Mouse (Mus musculus) kidney, adult 2 months (tissue): ENCODE results near the gene Gper1. TPM values are rescaled to one million over a fixed set of nuclear protein-coding genes. Genes with fewer than 3 reads are reported as not detected.

Experiments used
- DNase-seq: peaks from one replicate; pipeline ENCODE4 v3.0.0; 2021
- H3K27ac ChIP-seq: fragments of 200-500 bp; 2 replicates; pipeline ENCODE4 v1.5.1; 2012; ENCODE audit warnings: low read depth, low read length, control low read depth, inconsistent platforms; ENCODE audit not compliant: insufficient read depth
- H3K27me3 ChIP-seq: fragments of 200-500 bp; replicated peaks from 2 replicates; pipeline ENCODE4 v1.6.1; 2012; ENCODE audit warnings: mild to moderate bottlenecking, moderate library complexity, low read length, inconsistent platforms; ENCODE audit not compliant: control insufficient read depth, insufficient read depth
- H3K36me3 ChIP-seq: fragments of 200-500 bp; 2 replicates; pipeline ENCODE4 v1.6.1; 2012; ENCODE audit warnings: mild to moderate bottlenecking, moderate library complexity, low read length, inconsistent platforms; ENCODE audit not compliant: control insufficient read depth, insufficient read depth
- H3K4me1 ChIP-seq: fragments of 200-500 bp; 2 replicates; pipeline ENCODE4 v1.6.1; 2011; ENCODE audit warnings: low read length; ENCODE audit not compliant: control insufficient read depth, insufficient read depth
- H3K4me3 ChIP-seq: fragments of 200-500 bp; 2 replicates; pipeline ENCODE4 v1.5.1; 2011; ENCODE audit warnings: mild to moderate bottlenecking, low read depth, low read length, control low read depth; ENCODE audit not compliant: insufficient read depth
- CTCF ChIP-seq: fragments of 200-500 bp; conservative IDR thresholded peaks from 2 replicates; pipeline ENCODE4 v1.5.1; 2011; ENCODE audit warnings: low read depth, mild to moderate bottlenecking, control low read depth, low read length, moderate library complexity, mixed read lengths; ENCODE audit not compliant: insufficient read depth, insufficient read length
- POLR2A ChIP-seq: fragments of 200-500 bp; IDR thresholded peaks from one replicate; pipeline ENCODE4 v1.6.1; 2011; ENCODE audit warnings: low read depth, low read length, control low read depth
- WGBS: fragments of 180-500 bp; shearing (Covaris S2); methylation state at CpG from one replicate; pipeline ENCODE4 v1.1.7; 2018; 5-methylcytosine and 5-hydroxymethylcytosine counted together
- polyA plus RNA-seq: library from polyadenylated mRNA; depleted of rRNA; stranded (reverse); fragments of >200 nt; gene quantifications from 2 replicates; pipeline ENCODE4 v1.2.3, GENCODE M21; 2012

Gene Gper1
- polyA plus RNA-seq, 1 experiment = 2.7 TPM

GRCm38 (mm10) chr5:139437769-139438168 is 14.8 kb downstream of the Gper1 start:
- no peaks in the 10 kb centered on the region for H3K4me1 ChIP-seq
- no peak for DNase-seq
- TF ChIP-seq POLR2A (no peak), CTCF (no peak)
- H3K27me3 ChIP-seq = no peaks in the 10 kb centered on the region
- no peak overlapping the region for H3K4me3 ChIP-seq
- H3K27ac ChIP-seq = no peak overlapping the region
- no peaks in the 10 kb centered on the region for H3K36me3 ChIP-seq
- 90% methylated on average over 4 of the region's 4 CpGs for WGBS

DNA sequence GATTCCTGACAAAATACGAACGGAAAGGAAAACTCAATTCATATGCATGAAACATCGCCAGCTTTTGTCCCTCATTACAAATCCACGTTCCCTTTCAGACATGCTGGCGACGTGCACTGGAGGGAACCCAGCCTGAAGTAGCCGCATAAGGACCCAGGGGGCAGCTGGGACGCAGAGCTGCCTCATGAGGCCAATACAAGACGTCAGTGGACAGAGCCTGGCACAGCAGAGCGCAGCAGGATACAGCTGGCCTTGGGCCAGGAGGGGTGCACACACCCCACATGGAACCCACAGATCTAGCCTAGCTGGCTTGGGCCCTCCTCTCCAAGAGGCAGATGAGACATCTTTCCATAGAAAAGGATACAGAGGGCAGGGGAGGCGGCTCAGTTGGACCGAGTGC is 15.5 kb downstream of the Gper1 start:
- no peaks in the 10 kb centered on the region for H3K36me3 ChIP-seq
- DNase-seq = no peak
- WGBS = 86% methylated on average over 12 of the region's 12 CpGs
- H3K4me3 ChIP-seq = no peak overlapping the region
- no peaks in the 10 kb centered on the region for H3K27me3 ChIP-seq
- TF ChIP-seq CTCF = no peak
- TF ChIP-seq POLR2A = no peak
- H3K27ac ChIP-seq = no peak overlapping the region
- H3K4me1 ChIP-seq = no peaks in the 10 kb centered on the region

DNA sequence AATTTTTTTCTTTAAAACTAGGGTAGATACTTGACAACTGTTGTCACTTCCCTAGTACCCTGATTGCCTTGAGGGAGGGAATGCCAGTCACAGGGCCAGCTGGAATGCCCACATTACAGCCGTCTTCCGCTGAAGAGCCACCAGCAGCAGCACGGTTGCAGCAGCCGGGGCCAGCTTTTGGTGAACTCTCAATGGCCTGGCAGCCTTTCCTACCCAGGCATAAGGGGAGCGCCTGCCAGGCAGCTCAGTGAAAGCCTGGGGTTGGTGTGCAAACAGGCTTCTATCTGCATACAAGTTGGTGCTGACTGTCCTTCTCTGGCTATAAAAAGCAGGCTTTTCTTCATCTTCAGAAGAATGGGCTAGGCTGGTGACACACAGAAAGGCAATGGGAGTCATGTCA is 17.5 kb downstream of the Gper1 start:
- Histone ChIP-seq H3K4me3 (no peak overlapping the region), H3K27me3 (no peaks in the 10 kb centered on the region), H3K27ac (no peak overlapping the region), H3K36me3 (no peaks in the 10 kb centered on the region), H3K4me1 (no peaks in the 10 kb centered on the region)
- no peak for DNase-seq
- WGBS = 76% methylated on average over 5 of the region's 5 CpGs
- TF ChIP-seq POLR2A = no peak
- TF ChIP-seq CTCF = no peak

- DNase-seq = no peak
- H3K27ac ChIP-seq = no peak overlapping the region
- H3K36me3 ChIP-seq = no peaks in the 10 kb centered on the region
- no peaks in the 10 kb centered on the region for H3K27me3 ChIP-seq
- no peaks in the 10 kb centered on the region for H3K4me1 ChIP-seq
- no peak for TF ChIP-seq POLR2A
- no peak for TF ChIP-seq CTCF
- no peak overlapping the region for H3K4me3 ChIP-seq
- WGBS = 91% methylated on average over 11 of the region's 11 CpGs
Observed at GRCm38 (mm10) chr5:139440926-139441725, 18.2 kb downstream of the Gper1 start.

GRCm38 (mm10) chr5:139441726-139442018 is 18.7 kb downstream of the Gper1 start:
- Histone ChIP-seq H3K4me3 (no peak overlapping the region), H3K27ac (no peak overlapping the region), H3K4me1 (no peaks in the 10 kb centered on the region), H3K36me3 (no peaks in the 10 kb centered on the region), H3K27me3 (no peaks in the 10 kb centered on the region)
- no peak for TF ChIP-seq POLR2A
- WGBS = 97% methylated on average over 2 of the region's 2 CpGs
- DNase-seq = no peak

DNA sequence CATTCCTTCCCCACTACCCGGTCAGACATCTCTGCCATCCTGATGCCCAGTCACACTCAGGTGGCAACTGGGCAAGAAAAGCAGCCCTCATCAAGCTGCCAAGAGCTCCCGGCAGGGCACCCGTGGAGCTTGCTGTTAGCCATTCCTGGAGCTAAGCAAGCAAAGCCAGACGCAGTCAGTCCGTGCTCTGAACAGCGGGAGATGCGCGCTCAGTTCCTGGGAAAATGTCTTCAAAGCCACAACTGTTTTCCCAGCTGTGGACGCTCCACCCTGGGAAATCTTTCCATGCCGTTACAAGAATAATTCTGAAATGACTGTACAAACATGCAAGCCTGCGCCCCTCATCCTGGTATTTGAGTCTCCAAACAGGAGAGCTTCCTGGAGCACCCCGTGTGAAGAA is 19.5 kb downstream of the Gper1 start:
- no peaks in the 10 kb centered on the region for H3K27me3 ChIP-seq
- H3K4me3 ChIP-seq = no peak overlapping the region
- TF ChIP-seq POLR2A (no peak), CTCF (no peak)
- no peaks in the 10 kb centered on the region for H3K4me1 ChIP-seq
- WGBS = 68% methylated on average over 12 of the region's 12 CpGs
- H3K27ac ChIP-seq = no peak overlapping the region
- no peak for DNase-seq
- no peaks in the 10 kb centered on the region for H3K36me3 ChIP-seq

- Histone ChIP-seq H3K4me3 (no peak overlapping the region), H3K36me3 (no peaks in the 10 kb centered on the region), H3K27me3 (no peaks in the 10 kb centered on the region), H3K27ac (no peak overlapping the region), H3K4me1 (no peaks in the 10 kb centered on the region)
- no peak for DNase-seq
- 74% methylated on average over 4 of the region's 4 CpGs for WGBS
- TF ChIP-seq POLR2A (no peak), CTCF (no peak)
Observed at GRCm38 (mm10) chr5:139442962-139443361, 20.0 kb downstream of the Gper1 start.

- DNase-seq = no peak
- H3K4me3 ChIP-seq = no peak overlapping the region
- WGBS = 76% methylated on average over 8 of the region's 8 CpGs
- H3K36me3 ChIP-seq = no peaks in the 10 kb centered on the region
- no peak overlapping the region for H3K27ac ChIP-seq
- no peaks in the 10 kb centered on the region for H3K27me3 ChIP-seq
- no peaks in the 10 kb centered on the region for H3K4me1 ChIP-seq
- TF ChIP-seq POLR2A (no peak), CTCF (no peak; the same call in 1 of the 2 replicates)
Observed at GRCm38 (mm10) chr5:139445258-139445657, 22.3 kb downstream of the Gper1 start.
